Mouse (Mus musculus) heart, postnatal 0 days (tissue): ENCODE results near the gene Ints13. TPM values are rescaled to one million over a fixed set of nuclear protein-coding genes. Genes with fewer than 3 reads are reported as not detected.

Experiments used
- ATAC-seq: fragments of 200-750 bp; cut with Nextera tagmentation; 2 replicates; pipeline ENCODE4 v1.8.0; 2017; ENCODE audit warnings: low read depth, moderate number of reproducible peaks, moderate library complexity; ENCODE audit not compliant: insufficient read depth
- DNase-seq: peaks from one replicate; pipeline ENCODE4 v3.0.0-alpha.2; 2016; ENCODE audit warnings: low spot score
- H3K27ac ChIP-seq: fragments of 300-500 bp; sonication (generic); 2 replicates; pipeline ENCODE4 v1.5.1; 2014; ENCODE audit warnings: low read depth, mild to moderate bottlenecking
- H3K27me3 ChIP-seq: fragments of 300-500 bp; sonication (generic); 2 replicates; pipeline ENCODE4 v1.6.1; 2014; ENCODE audit warnings: low read length, mixed read lengths; ENCODE audit not compliant: control insufficient read depth, insufficient read depth
- H3K36me3 ChIP-seq: fragments of 300-500 bp; sonication (generic); replicated peaks from 2 replicates; pipeline ENCODE4 v1.6.1; 2014; ENCODE audit warnings: low read length, mixed read lengths; ENCODE audit not compliant: control insufficient read depth, insufficient read depth
- H3K4me1 ChIP-seq: fragments of 300-500 bp; sonication (generic); 2 replicates; pipeline ENCODE4 v1.6.1; 2014; ENCODE audit warnings: antibody characterized with exemption; ENCODE audit not compliant: control insufficient read depth, insufficient read depth
- H3K4me2 ChIP-seq: fragments of 300-500 bp; sonication (generic); 2 replicates; pipeline ENCODE4 v1.6.1; 2014; ENCODE audit warnings: low read depth, mild to moderate bottlenecking, low read length, moderate library complexity
- H3K4me3 ChIP-seq: fragments of 300-500 bp; sonication (generic); 2 replicates; pipeline ENCODE4 v1.5.1; 2014; ENCODE audit warnings: low read depth, low read length
- H3K9ac ChIP-seq: fragments of 300-500 bp; sonication (generic); replicated peaks from 2 replicates; pipeline ENCODE4 v1.6.1; 2014; ENCODE audit warnings: low read depth, low read length, mixed read lengths
- H3K9me3 ChIP-seq: fragments of 300-500 bp; sonication (generic); replicated peaks from 2 replicates; pipeline ENCODE4 v1.6.1; 2016; ENCODE audit warnings: low read length; ENCODE audit not compliant: control insufficient read depth
- CTCF ChIP-seq: IDR thresholded peaks from 2 replicates; pipeline ENCODE4 v1.5.1; 2016; ENCODE audit warnings: antibody characterized with exemption, control low read depth, low read depth
- EP300 ChIP-seq: IDR thresholded peaks from 2 replicates; pipeline ENCODE4 v1.6.1; 2016; ENCODE audit warnings: antibody characterized with exemption, low read depth
- WGBS: fragments of 180-500 bp; shearing (Covaris S2); extraction: QIAGEN DNeasy Blood & Tissue Kit; methylation state at CpG from one replicate; pipeline ENCODE4 v1.1.7; 2014; 5-methylcytosine and 5-hydroxymethylcytosine counted together
- polyA plus RNA-seq: library from polyadenylated mRNA; unstranded; fragments of >200 nt; fragmentation: Nextera tagmentation; extraction: Ambion mirVana; gene quantifications from 2 replicates; pipeline ENCODE4 v1.2.1, GENCODE M21; 2015
- total RNA-seq: library from RNA; depleted of rRNA; stranded (reverse); fragments of >200 nt; gene quantifications from 2 replicates; pipeline ENCODE4 v1.2.3, GENCODE M21; 2014; ENCODE audit warnings: low replicate concordance

The Ints13 gene
- total and polyA plus RNA-seq, 2 experiments from 2014 or later = 24.4 to 29.3 TPM

GRCm38 (mm10) chr6:146504459-146504858, 73.2 kb downstream of the Ints13 start:
- Histone ChIP-seq H3K36me3 (no peaks in the 10 kb centered on the region), H3K9me3 (no peaks in the 10 kb centered on the region), H3K4me3 (no peak overlapping the region), H3K9ac (no peak overlapping the region), H3K4me1 (peaks cover 15% of the 10 kb centered on the region), H3K27ac (no peak overlapping the region), H3K4me2 (no peak overlapping the region), H3K27me3 (no peaks in the 10 kb centered on the region)
- TF ChIP-seq CTCF = no peak
- TF ChIP-seq EP300 = no peak
- WGBS = 74% methylated on average over 2 of the region's 2 CpGs
- DNase-seq = no peak
- no peak for ATAC-seq

DNA sequence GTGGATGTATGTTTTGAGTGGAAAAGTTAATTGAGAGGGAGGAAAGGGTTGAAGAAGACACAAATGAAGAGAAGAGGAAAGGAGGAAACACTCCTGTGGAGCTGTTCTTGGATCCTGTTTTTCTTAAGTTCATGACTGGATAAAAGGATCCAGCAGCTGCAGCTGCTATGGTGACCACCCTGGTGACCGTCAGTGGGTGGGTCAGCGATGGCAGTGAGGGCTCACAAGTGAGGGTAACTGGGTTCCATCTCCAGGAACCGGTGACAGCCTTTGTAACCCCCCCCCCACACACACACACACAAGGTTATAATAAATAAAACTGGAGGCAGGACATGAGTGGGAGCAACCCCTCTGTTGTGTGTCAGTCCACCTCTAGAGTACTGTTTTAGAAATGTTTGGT, 74.8 kb downstream of the Ints13 start:
- 25% methylated on average over 3 of the region's 3 CpGs for WGBS
- no peak for TF ChIP-seq CTCF
- no peak for TF ChIP-seq EP300

DNA sequence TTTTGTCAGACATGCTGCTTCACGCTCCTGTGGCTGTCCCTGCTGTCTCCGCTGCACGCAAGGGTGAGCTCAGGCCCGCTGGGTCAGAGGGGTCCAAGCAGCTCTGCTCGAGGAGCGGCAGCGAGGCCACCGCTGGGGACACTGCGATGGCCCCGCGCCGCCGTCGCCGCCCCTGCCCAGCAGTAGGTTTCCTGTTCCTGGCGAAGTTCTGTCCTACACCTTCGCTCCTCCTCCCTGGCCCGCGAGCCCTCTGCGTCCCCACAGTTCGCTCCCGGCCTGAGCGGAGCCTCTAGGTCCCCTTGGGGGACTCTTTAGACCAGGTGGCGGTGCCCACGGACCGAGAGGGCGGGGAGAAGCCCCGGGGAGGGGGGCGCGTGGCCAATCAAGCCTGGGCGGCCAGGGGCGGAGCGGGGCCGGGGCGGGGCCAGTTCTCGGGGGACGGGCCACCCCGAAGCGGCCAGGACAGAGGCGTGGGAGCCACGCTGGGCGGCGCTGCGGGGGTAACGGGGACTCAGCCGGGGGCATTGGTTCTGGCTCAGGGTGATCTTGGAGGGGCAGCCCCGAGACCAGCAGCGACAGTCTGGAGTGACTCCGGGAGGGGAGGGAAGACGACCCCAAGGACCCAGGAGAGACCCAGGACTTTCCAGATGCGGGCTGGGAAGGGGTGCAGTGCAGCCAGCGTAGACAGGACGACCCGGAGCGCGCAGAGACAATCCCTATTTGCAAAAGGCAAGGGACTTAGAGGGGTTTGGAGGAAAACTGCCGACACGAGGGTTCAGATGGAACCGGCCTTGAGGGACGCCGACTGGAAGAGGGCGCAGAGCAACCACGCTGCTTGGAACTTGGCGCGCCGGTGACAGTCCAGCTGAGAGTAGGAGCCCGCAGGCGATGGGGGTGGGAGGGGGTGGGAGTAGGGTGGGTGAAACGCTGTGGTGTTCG, 75.5 kb downstream of the Ints13 start, which contains the start of gene Itpr2:
TSS of gene Itpr2 (minus strand) at position 358 of the 939 bp plus-strand sequence.
- no peaks in the 10 kb centered on the region for H3K36me3 ChIP-seq
- H3K4me3 ChIP-seq = peak within 1 kb of the TSS; percentile 82
- H3K4me1 ChIP-seq = peaks cover 18% of the 10 kb centered on the region
- H3K9me3 ChIP-seq = no peaks in the 10 kb centered on the region
- WGBS = under 1% methylated on average over 68 of the region's 70 CpGs
- TF ChIP-seq EP300 = peak; percentile 27; the same call in 1 of the 2 replicates
- TF ChIP-seq CTCF = no peak; the same call in 1 of the 2 replicates
- peak within 1 kb of the TSS; percentile 96 for H3K4me2 ChIP-seq
- ATAC-seq (peak; percentile 96), DNase-seq (peak; percentile 90)
- H3K27me3 ChIP-seq = no peaks in the 10 kb centered on the region
- H3K9ac ChIP-seq = peak within 1 kb of the TSS; percentile 82
- peak within 1 kb of the TSS; percentile 92 for H3K27ac ChIP-seq

More for the DNA sequence above, 74.8 kb downstream of the Ints13 start:
- peak overlapping the region; percentile 96 for H3K4me2 ChIP-seq
- DNase-seq = no peak
- no peaks in the 10 kb centered on the region for H3K27me3 ChIP-seq
- H3K9me3 ChIP-seq = no peaks in the 10 kb centered on the region
- H3K4me1 ChIP-seq = peaks cover 18% of the 10 kb centered on the region
- H3K36me3 ChIP-seq = no peaks in the 10 kb centered on the region
- peak overlapping the region; percentile 92; the same call in 1 of the 2 replicates for H3K27ac ChIP-seq
- peak overlapping the region; percentile 82 for H3K4me3 ChIP-seq
- ATAC-seq = no peak
- H3K9ac ChIP-seq = peak overlapping the region; percentile 82

DNA sequence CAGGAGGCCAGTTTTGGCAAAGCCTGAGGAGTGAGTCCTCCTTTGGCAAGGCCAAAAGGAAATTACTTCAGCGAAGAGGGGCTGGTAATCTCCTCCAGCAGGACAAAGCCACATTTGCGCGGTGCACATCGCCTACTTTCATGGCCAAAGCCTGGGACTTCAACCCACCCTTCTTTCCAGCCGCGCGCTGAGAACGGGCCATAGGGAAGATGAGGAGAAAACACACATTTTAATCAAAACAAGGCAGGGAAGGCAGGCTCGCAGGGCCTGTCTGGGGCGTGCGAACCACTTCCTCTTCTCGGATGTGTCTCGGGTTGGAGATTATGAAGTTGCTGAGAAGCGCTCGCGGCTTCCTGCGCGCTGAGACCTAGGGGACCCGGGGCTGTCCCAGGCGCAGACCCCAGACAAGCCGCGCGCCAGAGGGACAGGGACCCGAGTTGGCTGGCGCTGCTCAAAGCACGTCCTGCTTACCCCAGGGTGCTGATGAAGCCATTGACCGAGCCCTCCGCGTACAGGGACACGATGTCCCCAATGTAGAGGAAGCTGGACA, 76.2 kb downstream of the Ints13 start:
- DNase-seq (peak; percentile 65), ATAC-seq (peak; percentile 33; the same call in 1 of the 2 replicates)
- Histone ChIP-seq H3K4me2 (peak overlapping the region; percentile 96), H3K9ac (peak overlapping the region; percentile 82), H3K36me3 (no peaks in the 10 kb centered on the region), H3K9me3 (no peaks in the 10 kb centered on the region), H3K27me3 (no peaks in the 10 kb centered on the region), H3K27ac (peak overlapping the region; percentile 92), H3K4me3 (peak overlapping the region; percentile 82), H3K4me1 (peaks cover 18% of the 10 kb centered on the region)
- TF ChIP-seq EP300 (no peak), CTCF (no peak)
- under 1% methylated on average over 30 of the region's 30 CpGs for WGBS

- ATAC-seq (no peak), DNase-seq (no peak)
- H3K9ac ChIP-seq = peak overlapping the region; percentile 82
- WGBS = 29% methylated on average over 5 of the region's 5 CpGs
- peak overlapping the region; percentile 96 for H3K4me2 ChIP-seq
- peak overlapping the region; percentile 82 for H3K4me3 ChIP-seq
- no peaks in the 10 kb centered on the region for H3K27me3 ChIP-seq
- peak overlapping the region; percentile 92 for H3K27ac ChIP-seq
- H3K4me1 ChIP-seq = peaks cover 18% of the 10 kb centered on the region
- no peak for TF ChIP-seq EP300
- TF ChIP-seq CTCF = no peak
- H3K36me3 ChIP-seq = no peaks in the 10 kb centered on the region
- H3K9me3 ChIP-seq = no peaks in the 10 kb centered on the region
Measured at GRCm38 (mm10) chr6:146500771-146501170, 76.9 kb downstream of the Ints13 start.
